Mouse (Mus musculus) heart, embryonic 11.5 days (tissue): ENCODE measurements around the gene Slc46a3. TPM values are rescaled to one million over a fixed set of nuclear protein-coding genes. Genes with fewer than 3 reads are reported as not detected.
A peak's percentile ranks its signal among the peaks of the same experiment; 100 is the strongest.

Experiments used
- ATAC-seq: fragments of 200-750 bp; cut with Nextera tagmentation; replicated peaks from 2 replicates; pipeline ENCODE4 v1.8.0; 2017; ENCODE audit warnings: moderate library complexity; ENCODE audit not compliant: insufficient number of reproducible peaks, low FRiP score, low TSS enrichment
- H3K27ac ChIP-seq: fragments of 300-500 bp; sonication (generic); 2 replicates; pipeline ENCODE4 v1.5.1; 2014; ENCODE audit warnings: mild to moderate bottlenecking, low read depth, low read length
- H3K27me3 ChIP-seq: fragments of 300-500 bp; sonication (generic); 2 replicates; pipeline ENCODE4 v1.6.1; 2014; ENCODE audit warnings: mild to moderate bottlenecking, low read length, mixed read lengths; ENCODE audit not compliant: control insufficient read depth, insufficient read depth
- H3K36me3 ChIP-seq: fragments of 300-500 bp; sonication (generic); 2 replicates; pipeline ENCODE4 v1.6.1; 2014; ENCODE audit warnings: mild to moderate bottlenecking, low read length, moderate library complexity, mixed read lengths; ENCODE audit not compliant: control insufficient read depth, insufficient read depth
- H3K4me1 ChIP-seq: fragments of 300-500 bp; sonication (generic); 2 replicates; pipeline ENCODE4 v1.6.1; 2014; ENCODE audit warnings: low read length; ENCODE audit not compliant: control insufficient read depth, insufficient read depth
- H3K4me2 ChIP-seq: fragments of 300-500 bp; sonication (generic); 2 replicates; pipeline ENCODE4 v1.6.1; 2014; ENCODE audit warnings: mild to moderate bottlenecking, moderate library complexity
- H3K4me3 ChIP-seq: fragments of 300-500 bp; sonication (generic); 2 replicates; pipeline ENCODE4 v1.5.1; 2014; ENCODE audit warnings: low read depth, low read length
- H3K9ac ChIP-seq: fragments of 300-500 bp; sonication (generic); 2 replicates; pipeline ENCODE4 v1.6.1; 2014; ENCODE audit warnings: mild to moderate bottlenecking, low read depth, low read length, moderate library complexity
- H3K9me3 ChIP-seq: fragments of 300-500 bp; sonication (generic); replicated peaks from 2 replicates; pipeline ENCODE4 v1.6.1; 2016; ENCODE audit warnings: low read length; ENCODE audit not compliant: control insufficient read depth
- WGBS: fragments of 180-500 bp; shearing (Covaris S2); extraction: QIAGEN DNeasy Blood & Tissue Kit; methylation state at CpG from one replicate; pipeline ENCODE4 v1.1.7; 2014; ENCODE audit not compliant: insufficient replicate concordance; 5-methylcytosine and 5-hydroxymethylcytosine counted together
- polyA plus RNA-seq: library from polyadenylated mRNA; unstranded; fragments of >200 nt; fragmentation: Nextera tagmentation; extraction: Ambion mirVana; gene quantifications from 2 replicates; pipeline ENCODE4 v1.2.1, GENCODE M21; 2014

The Slc46a3 gene
- polyA plus RNA-seq, 1 experiment from 2014 or later: 4.7 TPM

DNA sequence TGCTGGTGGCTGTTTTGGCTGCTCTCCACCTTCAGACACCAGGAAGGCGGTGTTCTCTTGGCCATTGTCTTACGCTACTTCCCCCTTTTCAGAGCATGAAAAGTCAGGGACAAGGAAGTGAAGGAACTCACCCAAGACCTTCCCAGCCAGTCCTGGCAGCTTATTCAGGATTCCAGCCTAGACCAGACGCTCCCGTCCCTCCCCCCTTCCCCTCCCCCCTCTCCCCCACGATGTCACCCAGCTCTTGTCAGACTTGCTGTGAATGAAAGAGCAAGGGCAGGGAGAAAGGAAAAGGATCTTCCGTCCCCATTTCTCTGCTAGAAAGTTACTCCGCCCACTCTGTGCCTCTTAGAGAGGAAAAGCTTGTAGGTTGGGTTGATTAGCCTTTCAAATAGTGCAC, 51.3 kb downstream of the Slc46a3 start:
- Histone ChIP-seq H3K27ac (no peak overlapping the region), H3K4me2 (no peak overlapping the region), H3K36me3 (no peaks in the 10 kb centered on the region), H3K4me3 (no peak overlapping the region), H3K27me3 (no peaks in the 10 kb centered on the region), H3K4me1 (no peaks in the 10 kb centered on the region), H3K9ac (no peak overlapping the region), H3K9me3 (no peaks in the 10 kb centered on the region)
- WGBS: 62% methylated on average over 6 of the region's 7 CpGs
- ATAC-seq: no peak

GRCm38 (mm10) chr5:147839418-147839817, 55.2 kb downstream of the Slc46a3 start:
- no peak overlapping the region for H3K4me2 ChIP-seq
- ATAC-seq: no peak
- H3K36me3 ChIP-seq: no peaks in the 10 kb centered on the region
- H3K9ac ChIP-seq: no peak overlapping the region
- 0 out of 2 replicates have a peak, but pooled peaks cover 2% of the 10 kb centered on the region for H3K27me3 ChIP-seq
- H3K27ac ChIP-seq: no peak overlapping the region
- 69% methylated on average over 12 of the region's 12 CpGs for WGBS
- H3K4me3 ChIP-seq: no peak overlapping the region
- H3K4me1 ChIP-seq: no peaks in the 10 kb centered on the region
- H3K9me3 ChIP-seq: no peaks in the 10 kb centered on the region

- H3K4me2 ChIP-seq: peak overlapping the region; percentile 47
- H3K4me1 ChIP-seq: no peaks in the 10 kb centered on the region
- no peak for ATAC-seq
- H3K4me3 ChIP-seq: no peak overlapping the region
- H3K9ac ChIP-seq: no peak overlapping the region
- no peaks in the 10 kb centered on the region for H3K36me3 ChIP-seq
- WGBS: 7% methylated on average over 17 of the region's 17 CpGs
- H3K27ac ChIP-seq: no peak overlapping the region
- H3K9me3 ChIP-seq: no peaks in the 10 kb centered on the region
- 0 out of 2 replicates have a peak, but pooled peaks cover 3% of the 10 kb centered on the region for H3K27me3 ChIP-seq
These were observed 59.6 kb downstream of the Slc46a3 start for GRCm38 (mm10) chr5:147834841-147835500.

DNA sequence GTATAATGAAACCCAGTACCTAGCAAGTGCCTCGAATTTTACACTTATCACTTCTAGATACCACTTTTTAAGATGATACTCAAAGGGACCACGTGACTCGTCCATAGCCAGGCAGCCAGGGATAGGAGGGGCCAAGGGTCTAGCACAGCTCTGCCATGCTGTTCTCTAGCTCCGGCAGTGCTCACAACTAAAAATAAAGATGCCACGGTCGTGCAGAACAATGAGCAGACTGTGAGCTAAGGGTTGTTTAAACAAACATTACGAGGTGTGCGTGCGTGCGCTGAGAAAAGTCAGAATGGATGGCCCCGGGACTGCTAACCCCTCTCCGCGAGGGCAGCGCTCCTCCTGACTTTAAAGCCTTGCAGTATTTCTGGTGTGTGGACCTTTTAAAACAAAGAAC, 61.8 kb downstream of the Slc46a3 start:
- no peak overlapping the region for H3K9ac ChIP-seq
- 31% methylated on average over 14 of the region's 14 CpGs for WGBS
- peak overlapping the region; percentile 41 for H3K4me2 ChIP-seq
- no peaks in the 10 kb centered on the region for H3K36me3 ChIP-seq
- 0 out of 2 replicates have a peak, but pooled peaks cover 3% of the 10 kb centered on the region for H3K27me3 ChIP-seq
- no peak for ATAC-seq
- H3K4me1 ChIP-seq: no peaks in the 10 kb centered on the region
- H3K4me3 ChIP-seq: no peak overlapping the region
- H3K27ac ChIP-seq: no peak overlapping the region
- H3K9me3 ChIP-seq: no peaks in the 10 kb centered on the region

GRCm38 (mm10) chr5:147828846-147829245, 65.8 kb downstream of the Slc46a3 start:
- Histone ChIP-seq H3K9me3 (no peaks in the 10 kb centered on the region), H3K36me3 (no peaks in the 10 kb centered on the region), H3K4me3 (no peak overlapping the region), H3K9ac (no peak overlapping the region), H3K27ac (no peak overlapping the region), H3K27me3 (no peaks in the 10 kb centered on the region), H3K4me1 (peaks cover 15% of the 10 kb centered on the region), H3K4me2 (no peak overlapping the region)
- 80% methylated on average over 8 of the region's 8 CpGs for WGBS
- ATAC-seq: no peak

Other genes starting within 250 kb of the Slc46a3 start
- 20.4 and 23.1 TPM in 2 replicates for gene Flt1, start 168.8 kb downstream of the Slc46a3 start, polyA plus RNA-seq
- 350 and 393 TPM in 2 replicates for gene Pomp, start 34.4 kb downstream of the Slc46a3 start, polyA plus RNA-seq
- gene Mtus2, start 62.5 kb upstream of the Slc46a3 start, polyA plus RNA-seq: 84.3 and 93.6 TPM in 2 replicates